Mouse (Mus musculus) telencephalon, adult 2 months (tissue): ENCODE measurements around the gene Itgax.

ENCODE experiments used
- DNase-seq: peaks from one replicate; pipeline ENCODE4 v3.0.0-alpha.2; 2011; ENCODE audit warnings: low read depth, low spot score

Itgax gene

GRCm38 (mm10) chr7:128128741-128129720 is at the start of gene Itgax:
TSS of gene Itgax (plus strand) at chr7:128129547.
- no peak for DNase-seq

DNA sequence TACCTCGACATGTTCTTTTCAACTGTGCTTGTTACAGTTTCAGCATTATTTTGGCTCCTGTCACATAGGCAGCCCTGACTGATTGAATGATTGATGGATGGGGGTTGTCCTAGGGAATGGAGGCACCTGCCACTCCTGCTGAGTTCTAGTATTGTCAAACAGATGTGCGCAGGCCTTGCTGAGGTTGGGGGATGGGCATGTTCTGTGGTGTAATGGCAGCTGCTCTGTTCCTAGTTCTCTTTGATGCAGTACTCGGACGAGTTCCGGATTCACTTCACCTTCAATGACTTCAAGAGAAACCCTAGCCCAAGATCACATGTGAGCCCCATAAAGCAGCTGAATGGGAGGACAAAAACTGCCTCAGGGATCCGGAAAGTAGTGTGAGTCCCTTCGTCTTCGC is 49.3 kb upstream of the Itgax start:
- DNase-seq: no peak

DNA sequence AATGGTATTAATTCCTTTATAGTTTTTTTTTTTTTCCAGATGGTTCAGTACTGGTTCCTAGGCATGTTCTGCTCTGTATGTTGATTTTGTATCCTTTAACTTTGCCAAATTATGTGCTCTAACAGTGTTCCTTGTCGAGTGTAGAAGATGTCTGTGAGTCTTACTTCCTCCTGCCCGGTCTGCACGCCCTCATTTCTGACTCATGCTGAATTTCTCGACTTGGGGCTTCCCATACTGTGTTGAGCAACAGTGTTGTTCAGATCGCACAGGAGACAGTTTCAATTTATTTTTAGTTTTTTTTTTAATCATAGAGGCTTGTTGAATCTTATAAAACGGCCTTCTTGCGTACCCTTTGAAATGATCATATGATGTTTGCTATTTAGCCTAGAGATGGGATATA is 40.2 kb upstream of the Itgax start:
- no peak for DNase-seq

DNA sequence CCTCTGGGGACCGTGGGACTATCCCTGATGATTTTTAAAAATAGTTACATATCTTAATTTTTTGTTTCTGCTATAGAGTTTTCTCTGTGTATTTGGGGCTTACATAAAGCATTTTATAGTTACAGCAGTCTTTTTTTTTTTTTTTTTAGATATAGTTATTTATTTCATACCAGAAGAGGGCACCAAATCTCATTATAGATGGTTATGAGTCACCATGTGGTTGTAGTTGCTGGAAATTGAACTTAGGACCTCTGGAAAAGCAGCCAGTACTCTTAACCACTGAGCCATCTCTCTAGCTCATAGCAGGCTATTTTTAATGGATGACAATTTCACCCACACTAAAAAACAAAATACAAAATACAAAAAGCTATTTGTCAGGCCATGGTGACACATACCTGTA is 31.2 kb upstream of the Itgax start:
- no peak for DNase-seq

DNA sequence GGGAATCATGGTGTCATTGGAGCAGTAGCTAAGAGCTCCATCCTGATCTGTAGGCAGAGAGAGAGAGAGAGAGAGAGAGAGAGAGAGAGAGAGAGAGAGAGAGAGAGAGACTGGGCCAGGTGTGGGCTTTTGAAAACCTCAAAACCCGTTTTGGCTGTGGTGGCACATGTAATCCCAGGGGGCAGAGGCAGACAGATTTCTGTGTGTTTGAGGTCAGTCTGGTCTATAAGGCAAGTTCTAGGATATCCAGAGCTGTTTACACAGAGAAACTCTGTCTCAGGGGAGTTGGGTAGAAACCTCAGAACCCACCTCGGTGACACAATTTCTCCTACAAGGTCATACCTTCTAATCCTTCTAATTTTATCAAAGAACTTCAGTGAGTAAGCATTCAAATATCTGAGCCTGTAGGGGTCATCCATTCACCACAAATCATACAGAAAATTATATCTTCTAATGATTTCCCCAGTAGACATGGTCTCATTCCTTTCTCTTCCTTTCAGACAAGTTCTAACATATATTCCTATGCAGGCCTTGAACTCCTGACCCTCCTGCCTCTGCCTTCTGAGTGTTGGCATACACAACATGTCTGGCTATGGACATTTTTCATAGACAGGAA is 28.5 kb upstream of the Itgax start:
- no peak for DNase-seq

- DNase-seq: peak; percentile 40
Observed at GRCm38 (mm10) chr7:128105246-128105645, 24.1 kb upstream of the Itgax start.

DNA sequence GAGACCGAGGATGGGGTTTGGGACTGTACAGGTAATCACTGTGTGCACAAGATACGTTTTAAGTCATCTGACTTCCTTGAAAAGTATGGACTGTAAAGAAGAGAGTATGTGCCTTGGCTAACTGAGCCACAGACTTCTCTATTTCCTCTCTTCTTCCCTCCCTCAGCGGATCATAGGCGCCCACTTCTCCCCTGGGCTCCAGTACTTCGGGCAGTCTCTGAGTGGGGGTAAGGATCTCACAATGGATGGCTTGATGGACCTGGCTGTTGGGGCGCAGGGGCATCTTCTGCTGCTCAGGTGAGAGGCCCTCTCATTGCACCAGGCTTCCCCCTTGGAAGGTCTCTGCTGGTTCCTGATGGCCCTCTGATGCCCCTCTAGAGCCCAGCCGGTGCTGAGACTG is 21.9 kb upstream of the Itgax start:
- no peak for DNase-seq

DNA sequence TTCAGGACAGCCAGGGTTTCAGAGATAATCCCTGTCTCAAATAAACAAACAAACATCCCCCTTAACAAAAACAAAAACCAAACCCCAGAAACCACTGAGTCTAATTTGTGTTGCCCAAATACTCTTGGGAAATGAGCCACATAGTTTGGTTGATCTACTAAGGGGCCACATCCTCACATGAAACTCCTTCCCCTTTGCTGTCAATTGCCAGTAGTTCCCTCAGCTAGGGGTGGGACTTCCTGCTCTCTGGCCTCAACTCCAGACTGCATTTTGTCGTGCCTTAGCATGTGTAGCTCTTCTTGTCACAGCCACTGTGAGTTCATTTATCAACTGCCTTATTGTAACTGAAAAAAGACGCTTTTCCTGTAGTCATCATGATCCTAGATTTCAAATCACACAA is 19.0 kb upstream of the Itgax start:
- DNase-seq: no peak

GRCm38 (mm10) chr7:128112131-128112530 is 17.2 kb upstream of the Itgax start:
- no peak for DNase-seq

DNA sequence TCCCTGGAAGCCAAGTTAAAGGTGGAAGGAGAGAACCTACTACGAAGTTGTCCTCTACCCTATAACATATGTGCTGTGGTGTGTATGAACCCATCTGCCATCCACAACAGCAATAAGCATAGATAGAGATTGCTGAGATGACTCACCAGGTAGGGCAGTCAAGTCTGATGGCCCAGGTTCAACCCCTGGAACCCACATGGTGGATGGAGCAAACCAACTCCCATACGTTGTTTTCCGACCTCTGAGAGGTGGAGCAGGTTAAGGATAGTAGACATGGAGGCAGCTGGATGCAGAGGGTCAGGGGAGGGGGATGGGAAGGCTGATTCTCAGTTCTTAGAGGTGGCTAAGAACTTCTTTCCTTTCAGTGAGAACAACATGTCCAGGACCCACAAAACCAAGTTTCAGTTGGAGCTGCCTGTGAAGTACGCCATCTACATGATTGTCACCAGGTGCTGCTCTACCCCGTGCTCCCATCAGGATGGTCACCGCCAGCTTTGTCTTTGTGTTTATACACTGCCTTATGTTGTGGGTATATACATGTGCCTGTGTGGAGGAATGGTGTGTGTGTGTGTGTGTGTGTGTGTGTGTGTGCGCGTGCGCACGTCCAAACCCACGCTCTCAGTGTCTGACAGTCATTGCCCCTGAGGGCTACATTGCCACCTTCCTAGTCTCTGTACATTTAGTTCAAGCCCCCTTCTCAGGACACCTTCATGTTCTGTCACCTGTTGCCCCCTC is 14.8 kb upstream of the Itgax start:
- DNase-seq: no peak

- DNase-seq: no peak
Observed at GRCm38 (mm10) chr7:128115211-128115958, 14.0 kb upstream of the Itgax start.

- DNase-seq: no peak
Observed at GRCm38 (mm10) chr7:128116396-128116795, 13.0 kb upstream of the Itgax start.

DNA sequence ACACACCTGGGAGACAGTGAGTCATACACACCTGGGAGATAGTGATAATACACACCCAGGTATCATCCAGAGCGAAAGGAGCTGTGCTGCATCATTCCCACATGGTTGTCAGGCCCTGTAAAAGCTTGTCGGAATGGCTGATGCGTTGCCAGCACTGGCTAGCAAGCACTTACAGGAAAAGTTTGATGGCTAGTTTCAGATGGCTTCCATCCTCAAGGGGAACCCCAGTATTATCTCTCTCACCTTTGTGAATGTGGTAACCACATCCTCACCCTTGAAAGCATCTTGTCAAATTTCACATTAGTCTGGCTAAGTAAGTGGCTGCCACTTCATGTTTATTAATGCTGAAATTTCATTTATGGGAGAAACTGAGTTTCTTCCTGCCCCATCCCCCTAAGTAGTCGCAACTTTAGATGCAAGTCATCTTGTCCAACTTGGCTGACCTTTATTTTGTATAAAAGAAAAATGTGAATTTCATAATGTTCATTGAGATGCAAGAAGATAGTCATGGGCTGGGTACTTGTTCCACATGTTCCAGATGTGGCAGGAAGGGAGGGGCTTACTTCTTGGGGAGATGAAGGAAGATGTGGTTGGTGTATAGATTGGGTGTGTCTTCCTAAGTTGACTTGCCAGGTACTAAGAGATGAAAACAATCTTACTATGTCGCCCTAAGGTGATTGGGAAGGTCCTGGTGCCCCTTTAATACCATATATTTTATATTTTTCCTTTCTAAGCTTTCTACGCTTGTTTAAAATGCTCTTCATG is 9.4 kb upstream of the Itgax start:
- no peak for DNase-seq

GRCm38 (mm10) chr7:128132148-128132547 is 2.8 kb downstream of the Itgax start:
- DNase-seq: no peak

DNA sequence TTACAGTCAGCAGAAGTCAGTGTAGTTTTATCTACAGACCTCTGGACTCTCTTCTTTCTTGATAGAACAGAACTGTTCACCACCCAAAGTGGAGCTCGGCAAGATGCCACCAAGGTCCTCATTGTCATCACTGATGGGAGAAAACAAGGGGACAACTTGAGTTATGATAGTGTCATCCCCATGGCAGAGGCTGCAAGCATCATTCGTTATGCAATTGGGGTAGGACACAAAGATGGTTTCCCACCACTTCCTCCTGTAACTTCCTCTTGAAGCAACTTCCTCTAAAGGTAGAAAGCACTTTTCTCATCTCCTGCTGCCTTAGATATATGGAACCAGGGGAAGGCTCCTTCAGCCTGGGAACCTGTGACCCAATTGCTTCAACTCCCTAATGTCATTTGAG is 4.2 kb downstream of the Itgax start:
- no peak for DNase-seq

DNA sequence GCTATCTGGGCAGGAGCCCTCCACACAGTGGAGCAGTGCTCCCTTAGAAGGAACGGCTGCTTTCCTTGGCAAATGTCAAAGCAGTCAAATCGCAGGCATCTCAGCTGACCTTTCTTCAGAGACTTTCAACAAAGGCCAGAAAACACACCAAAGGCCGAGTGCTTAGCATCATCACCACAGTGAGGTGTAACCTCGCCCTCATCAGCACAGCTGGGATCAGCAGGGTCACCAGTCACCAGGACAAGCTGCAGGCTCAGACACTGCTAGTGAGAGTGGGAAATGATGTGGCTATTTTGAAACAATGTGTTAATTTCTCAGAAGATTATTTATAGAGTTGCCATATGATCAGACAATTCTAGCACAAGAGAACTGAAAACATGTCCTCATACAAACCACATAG is 7.6 kb downstream of the Itgax start:
- no peak for DNase-seq

GRCm38 (mm10) chr7:128139611-128140010 is 10.3 kb downstream of the Itgax start:
- no peak for DNase-seq

DNA sequence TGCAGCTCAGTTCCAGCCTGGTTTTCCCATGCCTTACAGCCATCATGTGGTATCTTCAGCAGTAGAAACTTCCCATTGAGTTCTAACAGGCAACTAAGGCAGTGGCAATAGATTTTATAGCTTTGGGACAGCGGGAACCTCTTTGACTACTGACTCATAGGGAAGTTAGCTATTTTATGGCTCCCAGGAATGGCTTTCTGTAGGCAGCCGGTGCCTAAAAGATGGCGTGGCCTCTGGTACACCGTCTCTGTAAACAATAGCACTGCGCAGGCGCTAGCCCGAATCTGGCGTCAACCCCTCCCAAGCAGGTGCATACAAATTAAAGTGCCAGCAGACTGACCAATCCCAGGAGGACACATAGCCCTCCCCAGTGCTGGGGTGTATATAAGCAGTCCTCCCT is 21.6 kb downstream of the Itgax start:
- DNase-seq: no peak

DNA sequence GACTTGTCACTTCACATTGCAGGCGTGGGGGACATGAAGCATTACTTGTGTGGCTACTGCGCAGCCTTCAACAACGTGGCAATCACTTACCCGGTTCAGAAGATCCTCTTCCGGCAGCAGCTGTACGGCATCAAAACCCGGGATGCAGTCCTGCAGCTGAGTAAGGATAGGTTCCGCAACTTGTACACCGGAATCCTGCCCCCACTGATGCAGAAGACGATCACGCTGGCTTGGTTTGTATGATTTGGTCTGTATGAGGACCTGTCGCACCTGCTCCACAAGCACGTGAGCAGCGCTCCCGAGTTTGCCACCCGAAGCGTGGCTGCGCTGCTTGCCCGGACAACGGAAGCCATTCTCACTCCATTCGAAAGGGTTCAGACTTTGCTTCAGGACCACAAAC is 24.7 kb downstream of the Itgax start, which contains the start of gene Itgad:
Gene Itgad (plus strand): TSS at position 301 of the 400 bp plus-strand sequence.
- no peak for DNase-seq

DNA sequence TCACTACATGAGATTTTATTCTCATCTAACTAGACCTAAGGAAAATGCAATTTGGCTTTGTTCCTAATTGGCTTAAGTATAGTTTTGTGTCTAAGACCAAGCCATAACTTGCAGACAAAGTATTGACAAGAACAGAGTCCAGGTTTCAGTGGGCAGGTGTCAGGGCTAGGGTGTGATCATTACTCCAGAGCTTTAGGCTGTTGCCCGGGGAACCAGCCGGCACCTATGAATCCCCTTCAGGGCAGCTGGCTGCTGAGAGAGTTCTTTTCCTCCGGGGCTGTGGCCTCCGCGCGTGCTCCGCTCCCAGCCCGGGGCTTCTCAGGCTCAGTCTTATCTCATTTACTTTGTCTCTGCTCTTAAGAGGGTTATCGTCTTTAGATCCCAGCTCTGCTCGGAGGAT is 25.6 kb downstream of the Itgax start:
- no peak for DNase-seq
